Mouse (Mus musculus): Measurements from ENCODE around the gene Ppp1r13b. TPM values are rescaled to one million over a fixed set of nuclear protein-coding genes. Genes with fewer than 3 reads are reported as not detected.

Gene Ppp1r13b
- polyA plus RNA-seq, 1 experiment, result 13.8 TPM

DNA sequence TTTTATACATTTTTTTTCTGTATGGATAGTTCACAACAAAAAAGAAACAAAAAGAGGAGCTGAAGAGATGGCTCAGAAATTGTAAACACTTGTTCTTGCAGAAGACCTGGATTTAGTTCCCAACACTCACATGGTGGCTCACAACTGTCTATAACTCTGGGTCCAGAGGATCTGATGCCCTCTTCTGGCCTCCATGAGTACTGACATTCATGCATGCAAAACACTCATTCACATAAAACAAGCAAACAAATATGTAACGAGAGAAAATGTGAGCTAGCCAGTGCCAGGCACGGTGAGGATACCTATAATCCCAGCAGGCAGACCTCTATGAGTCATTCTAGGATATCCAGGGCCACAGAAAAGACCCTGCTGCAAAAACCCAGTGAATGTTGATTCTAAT, 56.7 kb downstream of the Ppp1r13b start:
- Histone ChIP-seq H3K27ac (ENCODE audit: insufficient read depth, low read length) (no peak overlapping the region), H3K4me1 (ENCODE audit: control insufficient read depth, insufficient read depth, insufficient read length) (no peaks in the 10 kb centered on the region), H3K36me3 (ENCODE audit: control insufficient read depth, insufficient read depth, low read length) (no peaks in the 10 kb centered on the region), H3K27me3 (ENCODE audit: control insufficient read depth, insufficient read depth, low read length) (no peaks in the 10 kb centered on the region), H3K4me3 (ENCODE audit: extremely low read depth, insufficient read depth, insufficient read length) (no peak overlapping the region)
- TF ChIP-seq CTCF (IDR thresholded peaks at IDR 0.05; ENCODE audit: extremely low read depth, insufficient read depth, insufficient read length, insufficient replicate concordance), result no peak
- WGBS, result 75% methylated on average over 2 of the region's 2 CpGs
- DNase-seq (ENCODE audit: low read depth in 1 of 2, low spot score in 2 of 2), result no peak

DNA sequence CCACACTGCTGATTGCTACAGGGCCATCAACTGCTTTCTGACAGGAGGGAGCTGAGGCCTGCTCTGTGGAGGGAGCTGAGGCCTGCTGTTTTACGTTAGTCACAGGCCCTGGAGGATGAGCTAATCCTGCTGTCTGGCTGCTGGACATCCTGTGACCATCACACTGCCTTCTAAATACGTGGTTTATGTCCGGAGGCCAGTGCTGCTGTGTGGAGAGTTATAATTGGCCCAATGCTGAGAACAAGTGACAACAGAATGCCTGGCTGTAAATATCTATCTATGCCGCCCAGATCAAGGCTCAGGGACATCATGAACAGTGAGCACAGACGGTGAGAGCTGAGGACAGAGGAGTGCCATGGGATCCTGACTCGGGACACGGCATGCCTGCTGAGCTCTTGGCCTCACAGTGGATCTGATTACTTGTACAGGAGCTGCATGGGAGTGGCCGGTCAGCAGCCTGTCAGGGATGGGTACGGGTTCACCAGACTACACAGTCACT, 59.6 kb downstream of the Ppp1r13b start:
- TF ChIP-seq POLR2A (IDR thresholded peaks at IDR 0.05; ENCODE audit: low read depth, low read length) (no peak), CTCF (IDR thresholded peaks at IDR 0.05; ENCODE audit: extremely low read depth, insufficient read depth, insufficient read length, insufficient replicate concordance) (no peak)
- Histone ChIP-seq H3K36me3 (ENCODE audit: control insufficient read depth, insufficient read depth, low read length) (peaks cover 2% of the 10 kb centered on the region; the same call in 1 of the 2 replicates), H3K27ac (ENCODE audit: insufficient read depth, low read length) (no peak overlapping the region), H3K4me1 (ENCODE audit: control insufficient read depth, insufficient read depth, insufficient read length) (no peaks in the 10 kb centered on the region), H3K4me3 (ENCODE audit: extremely low read depth, insufficient read depth, insufficient read length) (no peak overlapping the region), H3K27me3 (ENCODE audit: control insufficient read depth, insufficient read depth, low read length) (no peaks in the 10 kb centered on the region)
- 92% methylated on average over 9 of the region's 9 CpGs for WGBS
- DNase-seq (ENCODE audit: low read depth in 1 of 2, low spot score in 2 of 2), result no peak

DNA sequence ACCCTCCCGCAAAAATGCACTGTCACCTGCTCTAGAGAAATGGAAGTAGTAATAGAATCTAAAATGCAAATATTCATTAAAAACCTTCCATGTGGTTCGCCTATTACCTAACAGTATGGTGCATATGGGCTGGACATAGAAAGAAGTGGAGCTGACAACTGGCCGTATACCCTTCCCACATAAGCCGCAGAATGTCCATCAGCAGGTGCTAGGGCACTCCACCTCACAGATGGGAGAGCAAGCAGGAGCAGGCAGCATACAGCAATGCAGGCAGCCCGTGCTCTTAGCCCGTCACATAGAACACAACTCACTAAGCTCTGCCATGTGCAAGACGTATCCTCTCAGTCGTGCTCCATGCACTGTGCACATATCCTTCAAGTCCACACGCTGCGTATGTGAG, 61.1 kb downstream of the Ppp1r13b start:
- H3K27ac ChIP-seq (ENCODE audit: insufficient read depth, low read length), result no peak overlapping the region
- H3K27me3 ChIP-seq (ENCODE audit: control insufficient read depth, insufficient read depth, low read length), result no peaks in the 10 kb centered on the region
- peaks cover 2% of the 10 kb centered on the region; the same call in 1 of the 2 replicates for H3K36me3 ChIP-seq (ENCODE audit: control insufficient read depth, insufficient read depth, low read length)
- no peak for DNase-seq (ENCODE audit: low read depth in 1 of 2, low spot score in 2 of 2)
- H3K4me3 ChIP-seq (ENCODE audit: extremely low read depth, insufficient read depth, insufficient read length), result no peak overlapping the region
- TF ChIP-seq CTCF (IDR thresholded peaks at IDR 0.05; ENCODE audit: extremely low read depth, insufficient read depth, insufficient read length, insufficient replicate concordance), result no peak
- no peak for TF ChIP-seq POLR2A (IDR thresholded peaks at IDR 0.05; ENCODE audit: low read depth, low read length)
- 94% methylated on average over 10 of the region's 10 CpGs for WGBS
- no peaks in the 10 kb centered on the region for H3K4me1 ChIP-seq (ENCODE audit: control insufficient read depth, insufficient read depth, insufficient read length)

DNA sequence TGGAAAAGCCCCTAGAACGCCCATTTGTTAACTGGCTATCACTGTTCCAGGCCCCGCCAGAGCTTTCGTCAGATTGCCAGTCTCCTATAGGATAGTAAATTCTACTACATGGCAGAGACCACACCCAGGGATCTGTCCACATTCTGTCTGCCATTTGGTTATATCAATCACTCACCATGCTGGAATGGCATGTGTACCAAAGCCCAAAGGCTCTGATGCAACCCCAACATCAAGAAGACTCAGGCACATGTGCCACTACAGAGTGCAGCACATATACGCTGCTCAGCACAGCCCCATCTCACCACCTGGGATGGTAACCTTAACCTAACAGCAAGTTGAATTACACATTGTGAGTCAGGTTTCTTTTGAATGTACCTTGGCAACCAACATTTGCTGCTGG, 62.0 kb downstream of the Ppp1r13b start:
- TF ChIP-seq CTCF (IDR thresholded peaks at IDR 0.05; ENCODE audit: extremely low read depth, insufficient read depth, insufficient read length, insufficient replicate concordance) (no peak), POLR2A (IDR thresholded peaks at IDR 0.05; ENCODE audit: low read depth, low read length) (no peak)
- Histone ChIP-seq H3K27ac (ENCODE audit: insufficient read depth, low read length) (no peak overlapping the region), H3K27me3 (ENCODE audit: control insufficient read depth, insufficient read depth, low read length) (no peaks in the 10 kb centered on the region), H3K4me1 (ENCODE audit: control insufficient read depth, insufficient read depth, insufficient read length) (no peaks in the 10 kb centered on the region), H3K36me3 (ENCODE audit: control insufficient read depth, insufficient read depth, low read length) (peaks cover 4% of the 10 kb centered on the region), H3K4me3 (ENCODE audit: extremely low read depth, insufficient read depth, insufficient read length) (no peak overlapping the region)
- WGBS, result 97% methylated on average over 4 of the region's 4 CpGs
- no peak for DNase-seq (ENCODE audit: low read depth in 1 of 2, low spot score in 2 of 2)

DNA sequence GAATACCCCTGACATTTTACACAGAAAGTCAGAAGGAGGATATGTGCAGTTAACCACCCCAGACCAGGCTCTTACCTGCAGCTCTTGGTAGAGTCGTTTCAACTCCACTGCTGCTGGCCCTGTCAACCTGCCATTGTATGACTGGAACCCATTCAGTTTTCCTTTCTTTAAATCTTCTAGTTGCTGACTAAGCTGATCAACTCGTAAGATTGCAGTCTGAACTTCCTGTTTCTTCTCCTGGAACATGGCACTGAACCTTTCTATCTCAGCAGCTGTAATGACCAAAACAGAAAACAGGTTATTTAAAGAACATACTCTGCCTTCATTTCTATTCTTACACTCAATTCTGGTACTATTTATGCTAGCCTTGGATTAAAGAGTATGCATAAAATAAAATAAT, 64.4 kb downstream of the Ppp1r13b start:
- no peak for DNase-seq (ENCODE audit: low read depth in 1 of 2, low spot score in 2 of 2)
- Histone ChIP-seq H3K27ac (ENCODE audit: insufficient read depth, low read length) (no peak overlapping the region), H3K27me3 (ENCODE audit: control insufficient read depth, insufficient read depth, low read length) (no peaks in the 10 kb centered on the region), H3K4me3 (ENCODE audit: extremely low read depth, insufficient read depth, insufficient read length) (no peak overlapping the region), H3K4me1 (ENCODE audit: control insufficient read depth, insufficient read depth, insufficient read length) (no peaks in the 10 kb centered on the region), H3K36me3 (ENCODE audit: control insufficient read depth, insufficient read depth, low read length) (peaks cover 23% of the 10 kb centered on the region)
- 6% methylated on average over 2 of the region's 2 CpGs for WGBS
- TF ChIP-seq CTCF (IDR thresholded peaks at IDR 0.05; ENCODE audit: extremely low read depth, insufficient read depth, insufficient read length, insufficient replicate concordance) (no peak), POLR2A (IDR thresholded peaks at IDR 0.05; ENCODE audit: low read depth, low read length) (no peak)

DNA sequence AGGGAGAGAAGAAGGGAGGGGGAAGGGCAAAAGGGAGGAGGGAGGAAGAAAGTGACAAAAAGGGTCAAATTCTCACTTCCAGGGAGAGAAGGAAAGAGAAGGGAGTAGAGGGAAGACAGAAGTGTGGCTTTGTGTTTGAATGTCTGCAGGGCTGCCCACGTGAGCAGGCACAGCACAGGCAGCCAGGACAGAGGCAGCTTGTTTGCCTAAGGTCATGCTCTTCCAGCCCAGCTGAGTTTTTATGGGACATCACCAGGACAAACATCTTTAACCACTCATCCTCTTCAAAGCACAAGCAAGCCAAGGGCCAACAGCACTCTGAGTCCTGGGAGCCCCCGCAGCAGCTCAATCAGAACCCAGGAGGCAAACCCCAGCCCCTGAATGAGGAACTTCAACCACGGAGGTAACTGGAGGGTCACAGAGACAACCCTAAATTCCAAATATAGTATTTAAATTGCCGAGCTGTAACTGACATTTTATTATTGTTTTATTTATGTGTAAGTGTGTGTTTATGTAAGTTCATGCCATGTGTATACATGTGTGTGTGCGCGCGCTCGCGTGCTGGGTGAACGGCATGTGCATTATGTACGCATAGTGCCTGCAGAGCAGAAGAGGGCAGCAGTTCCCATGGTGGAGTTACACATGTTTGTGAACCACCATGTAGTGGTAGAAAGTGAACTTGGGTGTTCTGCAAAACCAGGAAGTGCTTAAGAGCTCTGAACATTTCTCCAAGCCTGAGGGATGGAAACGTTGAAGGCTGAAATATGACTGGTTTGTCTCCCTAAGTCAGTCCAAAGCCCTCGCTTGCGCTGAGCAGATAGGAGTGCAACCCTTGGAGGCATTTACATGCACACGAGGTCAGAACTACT, 65.1 kb downstream of the Ppp1r13b start:
- Histone ChIP-seq H3K4me3 (ENCODE audit: extremely low read depth, insufficient read depth, insufficient read length) (no peak overlapping the region), H3K27me3 (ENCODE audit: control insufficient read depth, insufficient read depth, low read length) (no peaks in the 10 kb centered on the region), H3K36me3 (ENCODE audit: control insufficient read depth, insufficient read depth, low read length) (peaks cover 26% of the 10 kb centered on the region), H3K27ac (ENCODE audit: insufficient read depth, low read length) (no peak overlapping the region), H3K4me1 (ENCODE audit: control insufficient read depth, insufficient read depth, insufficient read length) (no peaks in the 10 kb centered on the region)
- no peak for DNase-seq (ENCODE audit: low read depth in 1 of 2, low spot score in 2 of 2)
- TF ChIP-seq CTCF (IDR thresholded peaks at IDR 0.05; ENCODE audit: extremely low read depth, insufficient read depth, insufficient read length, insufficient replicate concordance) (no peak), POLR2A (IDR thresholded peaks at IDR 0.05; ENCODE audit: low read depth, low read length) (no peak)
- WGBS, result 71% methylated on average over 15 of the region's 15 CpGs

DNA sequence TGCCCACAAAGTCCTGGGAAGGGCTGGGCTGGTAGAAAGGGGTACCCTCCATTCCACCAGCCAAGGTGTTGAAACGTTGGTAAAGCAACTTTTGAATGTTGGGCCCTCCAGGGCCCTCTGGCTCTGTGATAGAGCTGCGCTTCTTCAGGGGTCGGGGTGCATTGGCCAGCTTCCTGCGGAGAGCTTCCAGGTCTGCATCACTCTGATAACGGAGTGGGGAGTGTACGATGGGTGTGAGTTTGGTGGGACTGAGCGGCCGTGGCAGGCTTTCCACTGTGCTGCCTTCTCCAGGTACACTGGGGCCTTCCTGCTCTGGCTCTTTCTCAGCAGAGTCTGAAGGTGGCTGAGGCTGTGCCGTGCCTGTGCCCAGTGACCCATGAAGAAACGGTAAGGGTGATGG, 74.5 kb downstream of the Ppp1r13b start:
- Histone ChIP-seq H3K4me1 (ENCODE audit: control insufficient read depth, insufficient read depth, insufficient read length) (no peaks in the 10 kb centered on the region), H3K36me3 (ENCODE audit: control insufficient read depth, insufficient read depth, low read length) (peaks cover 47% of the 10 kb centered on the region), H3K27me3 (ENCODE audit: control insufficient read depth, insufficient read depth, low read length) (no peaks in the 10 kb centered on the region), H3K27ac (ENCODE audit: insufficient read depth, low read length) (no peak overlapping the region), H3K4me3 (ENCODE audit: extremely low read depth, insufficient read depth, insufficient read length) (no peak overlapping the region)
- no peak for TF ChIP-seq POLR2A (IDR thresholded peaks at IDR 0.05; ENCODE audit: low read depth, low read length)
- no peak for TF ChIP-seq CTCF (IDR thresholded peaks at IDR 0.05; ENCODE audit: extremely low read depth, insufficient read depth, insufficient read length, insufficient replicate concordance)
- DNase-seq (ENCODE audit: low read depth in 1 of 2, low spot score in 2 of 2), result no peak
- WGBS, result 92% methylated on average over 10 of the region's 10 CpGs
